Mouse (Mus musculus) NIH3T3 (cell line): Measurements from ENCODE around the gene Gm11077.

ENCODE experiments used
- DNase-seq: peaks from one replicate; pipeline ENCODE4 v3.0.0-alpha.2; 2012; ENCODE audit warnings: low read depth

Gm11077 gene

DNA sequence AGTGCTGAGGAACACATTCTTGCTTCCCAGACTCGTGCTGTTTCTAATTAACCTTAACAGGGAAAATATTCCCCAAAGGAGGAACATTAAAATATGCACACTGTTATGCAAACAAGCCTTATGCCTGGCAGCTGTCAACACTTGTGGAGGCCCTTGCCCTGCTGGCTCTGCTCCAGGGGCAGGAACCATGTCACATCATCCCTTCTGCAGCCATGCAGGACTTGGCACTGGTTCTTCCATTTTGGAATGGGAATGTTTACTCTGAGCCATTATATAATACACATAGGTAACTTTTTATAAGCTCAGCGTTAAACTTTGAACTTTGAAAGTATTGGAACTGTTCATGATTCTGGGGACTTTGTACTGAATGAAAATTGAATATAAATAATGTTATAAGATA, 18.5 kb downstream of the Gm11077 start:
- no peak for DNase-seq

DNA sequence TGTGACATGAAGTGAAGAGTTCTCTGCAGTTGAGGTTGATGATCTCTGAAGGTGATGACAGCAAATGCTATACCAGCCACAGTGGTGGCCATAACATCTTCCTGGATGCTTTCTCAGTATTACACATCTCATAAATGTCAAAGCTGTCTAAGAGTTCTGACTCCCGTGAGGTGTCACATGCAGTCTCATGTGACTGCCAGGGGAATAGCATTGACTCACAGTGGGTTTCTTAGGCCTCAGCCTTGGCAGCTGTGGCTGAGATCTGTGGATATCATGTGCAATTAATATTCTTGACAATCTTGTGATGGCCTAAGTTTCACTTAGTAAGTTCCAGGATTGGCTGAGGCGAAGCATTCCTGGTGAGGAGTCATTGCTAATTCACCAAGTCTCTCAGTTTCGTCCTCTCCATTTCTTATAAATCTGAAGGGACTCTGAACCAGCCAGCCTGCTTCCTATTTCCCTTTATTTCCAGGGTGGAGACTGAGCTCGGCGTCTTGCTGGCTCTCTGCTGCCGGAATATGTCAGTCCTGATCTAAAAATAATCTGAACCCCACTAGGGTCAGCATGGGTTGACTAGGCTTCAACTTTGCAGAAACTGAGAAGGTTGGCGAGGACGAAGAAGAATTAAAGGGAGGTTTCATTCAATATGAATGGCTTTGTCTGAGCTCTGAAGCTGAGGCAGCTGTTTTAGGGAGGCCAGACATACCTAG, 21.4 kb downstream of the Gm11077 start:
- DNase-seq = peak; percentile 87

DNA sequence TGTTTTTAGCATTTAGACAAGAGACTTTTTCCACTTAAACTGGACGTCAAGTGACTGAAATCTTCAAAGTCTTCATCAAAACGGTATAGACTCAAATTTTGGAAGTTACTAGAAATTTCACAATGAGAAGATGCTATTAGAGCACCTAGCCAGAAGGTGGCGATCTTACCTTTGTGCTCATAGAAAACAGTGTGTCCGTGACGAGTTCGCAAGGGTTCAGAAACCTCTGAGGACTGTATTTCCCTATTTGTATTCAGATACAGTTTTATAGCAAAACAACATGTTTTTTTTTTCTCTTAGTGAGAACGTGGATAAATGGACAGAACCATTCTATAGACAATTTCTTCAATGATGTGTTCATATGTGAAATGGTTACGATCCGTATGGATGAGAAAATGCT, 37.3 kb downstream of the Gm11077 start:
- peak; percentile 81 for DNase-seq

GRCm38 (mm10) chr6:140767237-140767636, 38.2 kb downstream of the Gm11077 start:
- no peak for DNase-seq

DNA sequence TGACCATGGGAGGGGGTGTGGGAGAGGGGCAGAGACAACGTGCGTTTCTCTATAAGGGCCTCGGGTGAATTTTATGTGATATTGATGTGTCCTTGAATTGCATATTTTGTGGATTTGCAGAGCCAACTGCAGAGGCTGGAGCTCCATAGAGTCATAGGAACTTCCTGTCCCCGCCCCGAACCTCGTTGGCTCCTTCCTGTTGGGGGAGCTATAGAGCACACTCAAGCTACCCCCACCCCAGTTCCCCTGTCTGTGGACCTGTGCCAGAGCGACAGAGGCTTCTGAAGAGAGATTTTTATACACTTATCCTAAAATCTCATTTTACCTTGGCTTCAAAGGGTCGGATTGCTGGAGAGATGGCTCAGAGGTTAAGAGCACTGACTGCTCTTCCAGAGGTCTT, 39.1 kb downstream of the Gm11077 start:
- no peak for DNase-seq

- no peak for DNase-seq
These were observed 40.0 kb downstream of the Gm11077 start for GRCm38 (mm10) chr6:140768859-140769640.

GRCm38 (mm10) chr6:140776274-140776673, 47.2 kb downstream of the Gm11077 start:
- peak; percentile 55 for DNase-seq

- DNase-seq = no peak
These were observed 53.4 kb downstream of the Gm11077 start for GRCm38 (mm10) chr6:140782524-140782923.

DNA sequence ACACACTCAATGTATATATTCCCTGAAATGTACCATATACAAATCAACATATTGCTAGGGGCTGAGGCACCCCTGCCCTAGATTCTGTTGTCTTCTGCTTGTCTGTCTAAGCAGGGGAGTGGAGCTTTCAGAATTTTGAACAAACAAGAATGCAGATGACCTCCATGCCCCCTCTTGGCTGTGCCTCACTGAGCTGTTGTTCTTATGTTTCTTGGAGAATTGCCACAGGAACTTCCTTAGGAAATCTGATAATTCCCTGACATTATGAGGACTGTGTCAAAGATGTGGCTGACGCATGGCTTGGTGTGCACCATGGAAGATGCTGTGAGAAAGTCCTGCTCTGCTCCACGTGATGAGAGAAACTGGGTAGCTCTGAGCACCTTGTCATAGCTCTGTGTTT, 57.0 kb downstream of the Gm11077 start:
- peak; percentile 22 for DNase-seq

- DNase-seq = peak; percentile 44
These were observed 60.8 kb downstream of the Gm11077 start for GRCm38 (mm10) chr6:140789850-140790249.

GRCm38 (mm10) chr6:140793676-140794262, 64.7 kb downstream of the Gm11077 start:
- DNase-seq = no peak

GRCm38 (mm10) chr6:140798841-140799240, 69.8 kb downstream of the Gm11077 start:
- no peak for DNase-seq

GRCm38 (mm10) chr6:140799435-140800040, 70.5 kb downstream of the Gm11077 start:
- no peak for DNase-seq

GRCm38 (mm10) chr6:140800587-140800986, 71.5 kb downstream of the Gm11077 start:
- DNase-seq = no peak
